Mouse (Mus musculus) forebrain, embryonic 15.5 days (tissue): ENCODE measurements at regions not wholly inside any gene's neighbourhood (a gene's known extent, or its start where the extent isn't known, plus 50 kb on each side); places are given as distances from the start of the nearest gene placed in this dataset.

Experiments
- ATAC-seq: fragments of 200-750 bp; cut with Nextera tagmentation; replicated peaks from 2 replicates; pipeline ENCODE4 v1.8.0; 2017; ENCODE audit warnings: mild to moderate bottlenecking, moderate TSS enrichment, moderate library complexity
- H3K27ac ChIP-seq: fragments of 300-500 bp; sonication (generic); replicated peaks from 2 replicates; pipeline ENCODE4 v1.5.1; 2015; ENCODE audit warnings: mild to moderate bottlenecking, inconsistent platforms
- H3K27me3 ChIP-seq: fragments of 300-500 bp; sonication (generic); 2 replicates; pipeline ENCODE4 v1.6.1; 2015; ENCODE audit warnings: inconsistent platforms
- H3K36me3 ChIP-seq: fragments of 300-500 bp; sonication (generic); 2 replicates; pipeline ENCODE4 v1.6.1; 2015; ENCODE audit warnings: mild to moderate bottlenecking, inconsistent platforms
- H3K4me1 ChIP-seq: fragments of 300-500 bp; sonication (generic); 2 replicates; pipeline ENCODE4 v1.6.1; 2015; ENCODE audit warnings: inconsistent platforms
- H3K4me2 ChIP-seq: fragments of 300-500 bp; sonication (generic); replicated peaks from 2 replicates; pipeline ENCODE4 v1.6.1; 2015; ENCODE audit warnings: mild to moderate bottlenecking, inconsistent platforms
- H3K4me3 ChIP-seq: fragments of 300-500 bp; sonication (generic); 2 replicates; pipeline ENCODE4 v1.5.1; 2015; ENCODE audit warnings: mild to moderate bottlenecking, inconsistent platforms
- H3K9ac ChIP-seq: fragments of 300-500 bp; sonication (generic); replicated peaks from 2 replicates; pipeline ENCODE4 v1.6.1; 2015; ENCODE audit warnings: mild to moderate bottlenecking, inconsistent platforms
- H3K9me3 ChIP-seq: fragments of 300-500 bp; sonication (generic); 2 replicates; pipeline ENCODE4 v1.6.1; 2016; ENCODE audit warnings: inconsistent platforms
- WGBS: fragments of 180-500 bp; shearing (Covaris S2); methylation state at CpG from one replicate; pipeline ENCODE4 v1.1.7; 2015; ENCODE audit warnings: mixed read lengths; 5-methylcytosine and 5-hydroxymethylcytosine counted together

DNA sequence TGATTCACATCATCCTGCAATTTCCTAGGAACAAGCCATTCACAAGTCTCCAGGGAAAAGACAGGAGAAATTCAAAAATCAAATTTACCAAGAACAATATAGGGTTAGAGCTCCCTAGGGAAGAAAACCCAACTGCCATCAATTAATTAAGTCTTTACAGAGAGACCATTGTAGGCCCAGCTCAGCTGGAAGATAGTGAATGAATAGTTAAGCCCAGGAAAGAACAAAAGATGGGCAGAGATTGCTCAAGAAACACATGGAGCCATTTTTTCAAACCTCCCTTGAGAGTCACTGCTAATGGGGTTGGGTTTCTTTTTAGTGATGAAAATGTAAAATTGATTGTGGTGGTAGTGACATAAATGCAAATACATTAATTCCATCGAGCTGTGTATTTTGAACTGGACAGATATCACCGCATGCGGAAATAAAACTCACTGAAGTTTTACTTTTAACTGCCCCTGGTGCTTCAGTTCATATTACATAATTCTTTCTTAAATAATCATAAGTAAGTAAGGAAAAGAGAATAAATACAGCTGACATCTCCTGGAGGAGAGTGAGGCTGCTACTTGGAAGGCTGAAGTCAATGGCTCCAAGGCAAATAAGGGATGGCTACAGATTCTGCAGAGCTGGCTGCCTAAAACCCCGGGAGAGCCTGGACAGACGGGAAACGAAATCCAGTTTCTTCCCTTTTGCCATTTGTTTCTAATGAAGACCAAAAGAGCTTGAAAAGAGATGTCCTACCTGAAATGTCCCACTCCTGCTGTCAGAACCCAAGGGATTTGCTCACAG lies 106.5 kb downstream of the Fzd1 start:
- Histone ChIP-seq H3K36me3 (no peaks in the 10 kb centered on the region), H3K9ac (no peak overlapping the region), H3K4me3 (no peak overlapping the region), H3K27me3 (no peaks in the 10 kb centered on the region), H3K9me3 (no peaks in the 10 kb centered on the region), H3K4me1 (peaks cover 23% of the 10 kb centered on the region), H3K27ac (no peak overlapping the region), H3K4me2 (no peak overlapping the region)
- 27% methylated on average over 6 of the region's 6 CpGs for WGBS
- ATAC-seq: no peak

GRCm38 (mm10) chr5:4650709-4651108 lies 107.1 kb downstream of the Fzd1 start:
- no peaks in the 10 kb centered on the region for H3K36me3 ChIP-seq
- no peak overlapping the region for H3K4me2 ChIP-seq
- no peak overlapping the region for H3K27ac ChIP-seq
- no peak overlapping the region for H3K4me3 ChIP-seq
- H3K27me3 ChIP-seq: no peaks in the 10 kb centered on the region
- no peak overlapping the region for H3K9ac ChIP-seq
- WGBS: 40% methylated on average over 3 of the region's 3 CpGs
- H3K9me3 ChIP-seq: no peaks in the 10 kb centered on the region
- ATAC-seq: no peak
- H3K4me1 ChIP-seq: peaks cover 23% of the 10 kb centered on the region

DNA sequence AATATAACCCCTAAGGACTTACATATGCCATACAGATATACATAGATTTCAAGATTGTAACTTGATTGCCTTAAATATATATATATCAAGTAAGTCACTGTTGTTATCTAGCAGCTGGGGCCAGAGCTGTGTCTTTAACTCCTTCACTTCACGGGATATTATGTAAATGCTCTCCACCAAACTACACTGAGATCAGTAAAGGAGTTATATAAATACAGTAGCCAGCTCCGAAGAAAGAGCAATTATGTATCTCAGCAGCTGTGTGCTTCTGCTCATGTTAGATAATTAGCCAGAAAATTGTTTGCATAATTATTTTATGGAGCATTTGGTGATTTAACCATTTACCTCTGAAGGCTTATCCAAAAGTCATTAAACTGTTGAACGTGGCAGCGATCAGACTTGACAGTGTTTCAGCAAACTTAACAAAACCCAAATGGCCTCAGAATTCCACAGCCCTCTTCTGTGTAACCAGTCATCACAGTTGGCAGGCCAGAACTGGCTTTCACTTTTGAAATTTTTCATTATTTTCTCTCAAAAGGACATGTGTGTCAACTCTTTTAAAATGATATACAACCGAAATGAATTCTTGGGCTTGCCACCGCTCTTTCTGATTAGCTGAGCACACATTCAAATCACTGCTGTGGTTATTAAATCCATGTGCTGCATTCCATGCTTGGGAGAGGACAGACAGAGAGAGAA lies 107.8 kb downstream of the Fzd1 start:
- Histone ChIP-seq H3K27me3 (no peaks in the 10 kb centered on the region), H3K4me1 (peaks cover 23% of the 10 kb centered on the region), H3K4me3 (no peak overlapping the region), H3K27ac (no peak overlapping the region), H3K9me3 (no peaks in the 10 kb centered on the region), H3K4me2 (no peak overlapping the region), H3K9ac (no peak overlapping the region), H3K36me3 (no peaks in the 10 kb centered on the region)
- 19% methylated on average over 6 of the region's 6 CpGs for WGBS
- peak; percentile 66 for ATAC-seq

GRCm38 (mm10) chr5:4641041-4641440 lies 116.8 kb downstream of the Fzd1 start:
- Histone ChIP-seq H3K27ac (no peak overlapping the region), H3K4me3 (no peak overlapping the region), H3K4me2 (no peak overlapping the region), H3K36me3 (no peaks in the 10 kb centered on the region), H3K4me1 (no peaks in the 10 kb centered on the region), H3K9me3 (0 out of 2 replicates have a peak, but pooled peaks cover 3% of the 10 kb centered on the region), H3K9ac (no peak overlapping the region), H3K27me3 (no peaks in the 10 kb centered on the region)
- no peak for ATAC-seq

GRCm38 (mm10) chr5:4633763-4634162 lies 124.1 kb downstream of the Fzd1 start:
- ATAC-seq: no peak
- WGBS: 88% methylated on average over 3 of the region's 3 CpGs
- H3K9me3 ChIP-seq: 0 out of 2 replicates have a peak, but pooled peaks cover 3% of the 10 kb centered on the region
- H3K9ac ChIP-seq: no peak overlapping the region
- no peak overlapping the region for H3K27ac ChIP-seq
- no peak overlapping the region for H3K4me2 ChIP-seq
- no peaks in the 10 kb centered on the region for H3K36me3 ChIP-seq
- no peak overlapping the region for H3K4me3 ChIP-seq
- no peaks in the 10 kb centered on the region for H3K27me3 ChIP-seq
- H3K4me1 ChIP-seq: no peaks in the 10 kb centered on the region

DNA sequence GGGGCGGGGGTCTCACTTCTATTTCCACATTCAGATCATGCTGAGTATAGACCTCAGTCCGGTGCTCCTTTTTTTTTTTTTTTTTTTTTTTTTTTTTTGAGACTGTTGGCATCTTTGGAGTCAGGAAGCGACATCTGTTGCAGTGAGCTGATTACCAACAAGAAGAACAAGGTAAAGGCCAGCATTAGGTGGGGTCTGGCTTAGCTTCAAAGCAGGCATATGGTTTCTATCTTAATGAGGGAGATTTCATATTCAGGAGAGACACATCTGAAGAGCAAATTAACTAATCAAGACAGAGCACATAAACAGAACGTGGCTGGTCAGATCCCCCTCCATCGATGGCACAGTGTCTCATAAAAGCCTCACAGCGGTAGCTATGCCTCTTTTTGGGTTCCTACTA lies 132.6 kb downstream of the Fzd1 start:
- peaks cover 23% of the 10 kb centered on the region for H3K4me1 ChIP-seq
- no peaks in the 10 kb centered on the region for H3K27me3 ChIP-seq
- H3K9me3 ChIP-seq: no peaks in the 10 kb centered on the region
- WGBS: 52% methylated on average over 6 of the region's 6 CpGs
- H3K4me2 ChIP-seq: no peak overlapping the region
- no peak overlapping the region for H3K9ac ChIP-seq
- no peak overlapping the region for H3K27ac ChIP-seq
- no peaks in the 10 kb centered on the region for H3K36me3 ChIP-seq
- no peak overlapping the region for H3K4me3 ChIP-seq
- no peak for ATAC-seq

DNA sequence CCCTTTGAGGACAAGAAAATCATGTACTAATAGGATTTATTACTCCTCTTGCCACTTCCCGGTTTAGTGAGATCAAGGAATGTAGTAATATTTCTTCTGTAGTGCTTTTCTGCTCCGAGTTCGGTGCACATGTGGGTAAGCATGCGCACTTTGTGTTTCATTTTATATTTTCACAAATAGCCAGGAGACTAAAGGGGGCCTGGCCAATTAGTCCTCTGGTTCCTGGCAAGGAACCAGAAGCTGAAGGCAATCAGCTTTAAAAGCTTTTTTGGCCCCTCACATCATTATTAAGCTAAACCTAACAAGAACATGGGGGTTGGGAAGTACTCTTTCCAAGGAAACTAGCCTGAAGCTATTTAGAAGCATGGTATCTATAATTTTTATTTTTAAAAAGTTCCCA lies 134.2 kb downstream of the Fzd1 start:
- H3K9ac ChIP-seq: no peak overlapping the region
- no peak overlapping the region; the same call in 1 of the 2 replicates for H3K4me2 ChIP-seq
- ATAC-seq: peak; percentile 66
- H3K4me3 ChIP-seq: no peak overlapping the region
- no peaks in the 10 kb centered on the region for H3K36me3 ChIP-seq
- H3K4me1 ChIP-seq: peaks cover 23% of the 10 kb centered on the region
- H3K9me3 ChIP-seq: no peaks in the 10 kb centered on the region
- no peak overlapping the region; the same call in 1 of the 2 replicates for H3K27ac ChIP-seq
- no peaks in the 10 kb centered on the region for H3K27me3 ChIP-seq
- WGBS: 16% methylated on average over 4 of the region's 4 CpGs

DNA sequence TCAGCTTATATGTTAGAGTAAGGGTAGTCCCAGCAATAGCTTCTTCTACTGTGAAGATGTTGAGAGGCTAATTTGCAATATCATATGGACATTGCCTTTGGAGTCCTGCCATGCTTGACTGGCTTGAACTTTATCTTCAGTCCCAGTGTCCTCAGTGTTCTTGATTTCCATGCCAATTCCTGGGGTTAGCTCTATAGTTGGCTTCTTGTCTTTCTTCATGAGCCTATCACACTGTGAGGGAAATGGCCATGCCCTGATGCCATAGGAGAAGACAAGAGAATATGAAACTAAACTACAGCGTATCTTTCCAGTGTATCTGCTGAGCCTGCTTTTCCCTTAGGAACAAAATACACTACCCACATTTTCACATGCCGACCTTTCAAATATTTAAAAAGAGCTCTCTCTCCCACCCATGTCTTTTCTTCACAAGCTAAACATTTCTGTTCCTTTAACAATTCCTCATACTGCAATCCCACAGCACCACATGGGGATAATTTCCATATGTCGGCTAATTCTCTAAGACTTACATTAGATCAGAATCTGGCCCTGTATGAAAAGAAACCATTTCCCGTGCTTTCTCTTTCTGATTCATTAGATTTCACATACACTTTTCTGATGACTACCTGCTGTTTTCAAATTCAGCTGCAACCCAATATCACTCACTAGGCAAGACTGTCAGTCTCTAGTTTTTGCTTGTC lies 137.2 kb downstream of the Fzd1 start:
- Histone ChIP-seq H3K36me3 (no peaks in the 10 kb centered on the region), H3K4me1 (peaks cover 23% of the 10 kb centered on the region), H3K4me2 (no peak overlapping the region), H3K4me3 (no peak overlapping the region), H3K9me3 (no peaks in the 10 kb centered on the region), H3K9ac (no peak overlapping the region), H3K27me3 (no peaks in the 10 kb centered on the region), H3K27ac (no peak overlapping the region)
- WGBS: 56% methylated on average over 4 of the region's 4 CpGs
- ATAC-seq: no peak

DNA sequence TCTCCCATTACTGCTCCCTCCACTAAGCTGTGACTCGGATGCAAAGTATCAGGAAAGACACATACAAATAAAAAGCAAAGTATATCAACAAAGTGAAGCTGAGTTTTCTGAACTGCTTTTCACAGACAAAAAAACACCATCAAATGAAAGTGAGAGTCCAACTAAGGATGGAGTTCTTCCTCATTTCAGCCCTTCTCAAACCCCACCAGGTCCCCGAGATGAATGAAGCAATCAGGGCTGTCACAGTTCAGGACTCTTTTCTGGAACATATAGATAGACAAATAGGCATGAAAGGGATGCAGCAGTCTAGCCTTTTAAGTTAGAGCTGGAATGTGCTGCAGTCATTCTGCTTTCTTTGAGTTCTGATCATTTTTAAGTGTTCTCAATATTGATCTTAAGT lies 142.6 kb downstream of the Fzd1 start:
- Histone ChIP-seq H3K4me2 (no peak overlapping the region), H3K9me3 (no peaks in the 10 kb centered on the region), H3K27ac (no peak overlapping the region), H3K9ac (no peak overlapping the region), H3K36me3 (no peaks in the 10 kb centered on the region), H3K4me1 (no peaks in the 10 kb centered on the region), H3K27me3 (no peaks in the 10 kb centered on the region), H3K4me3 (no peak overlapping the region)
- 86% methylated on average over 2 of the region's 2 CpGs for WGBS
- no peak for ATAC-seq

- Histone ChIP-seq H3K36me3 (no peaks in the 10 kb centered on the region), H3K4me1 (no peaks in the 10 kb centered on the region), H3K27me3 (no peaks in the 10 kb centered on the region), H3K9me3 (no peaks in the 10 kb centered on the region), H3K4me3 (no peak overlapping the region), H3K4me2 (no peak overlapping the region), H3K9ac (no peak overlapping the region), H3K27ac (no peak overlapping the region)
- ATAC-seq: no peak
- WGBS: 96% methylated on average over 3 of the region's 3 CpGs
These were observed 160.4 kb downstream of the Fzd1 start for GRCm38 (mm10) chr5:4597471-4597870.

DNA sequence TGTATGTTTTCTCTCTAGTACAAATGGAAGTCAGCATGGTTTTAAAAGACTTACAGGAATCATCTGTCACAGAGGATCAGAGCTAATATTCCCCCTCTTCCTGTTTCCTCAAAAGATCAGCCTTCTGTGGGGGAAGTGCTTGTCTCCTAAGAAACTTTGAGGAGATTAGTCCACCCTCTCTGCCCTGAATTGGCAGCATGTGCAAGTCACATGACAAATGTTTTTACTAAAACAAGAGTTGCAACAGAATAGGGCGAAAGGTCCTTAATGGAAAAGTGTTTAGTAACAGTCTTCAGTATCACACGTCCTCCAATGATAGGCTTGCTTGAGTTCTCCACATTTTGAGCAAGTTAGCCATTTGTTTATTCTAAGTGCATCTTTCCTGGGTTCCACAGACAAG lies 162.8 kb downstream of the Fzd1 start:
- Histone ChIP-seq H3K27ac (no peak overlapping the region), H3K4me1 (no peaks in the 10 kb centered on the region), H3K36me3 (no peaks in the 10 kb centered on the region), H3K27me3 (no peaks in the 10 kb centered on the region), H3K9ac (no peak overlapping the region), H3K9me3 (no peaks in the 10 kb centered on the region), H3K4me3 (no peak overlapping the region), H3K4me2 (no peak overlapping the region)
- ATAC-seq: no peak
- WGBS: 49% methylated on average over 2 of the region's 2 CpGs

DNA sequence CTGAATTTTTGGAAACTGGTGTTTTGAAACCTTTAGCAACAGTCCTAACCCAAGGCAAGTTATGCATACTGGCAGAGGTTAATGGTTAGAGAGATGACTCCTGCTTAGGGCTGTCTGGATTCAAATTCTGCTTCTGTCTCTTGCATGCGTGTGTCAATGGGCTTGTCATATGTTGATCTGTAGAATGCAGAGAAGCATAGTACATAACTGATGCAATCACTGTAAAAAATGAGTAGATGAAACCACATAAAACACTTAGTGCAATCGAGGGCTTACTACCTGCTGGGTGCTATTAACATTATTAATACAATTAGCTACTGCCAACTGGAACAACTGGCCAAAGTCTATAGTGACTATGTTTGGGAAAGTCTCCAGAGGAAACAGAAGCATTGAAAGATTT lies 163.3 kb downstream of the Fzd1 start:
- Histone ChIP-seq H3K9ac (no peak overlapping the region), H3K4me2 (no peak overlapping the region), H3K36me3 (no peaks in the 10 kb centered on the region), H3K27ac (no peak overlapping the region), H3K4me3 (no peak overlapping the region), H3K27me3 (no peaks in the 10 kb centered on the region), H3K9me3 (no peaks in the 10 kb centered on the region), H3K4me1 (no peaks in the 10 kb centered on the region)
- WGBS: 83% methylated on average over 2 of the region's 2 CpGs
- ATAC-seq: no peak
